Mouse (Mus musculus) left cerebral cortex, postnatal 4 days (tissue): ENCODE measurements at regions not wholly inside any gene's neighbourhood (a gene's known extent, or its start where the extent isn't known, plus 50 kb on each side); places are given as distances from the start of the nearest gene placed in this dataset.

ENCODE experiments used
- DNase-seq: peaks from one replicate; pipeline ENCODE4 v3.0.0-alpha.2; 2022
- intact Hi-C: fragments of 180-260 bp; cut with DNase I; formaldehyde crosslinking; loops from one replicate; pipeline ENCODE4 v1.15.1; 2025

DNA sequence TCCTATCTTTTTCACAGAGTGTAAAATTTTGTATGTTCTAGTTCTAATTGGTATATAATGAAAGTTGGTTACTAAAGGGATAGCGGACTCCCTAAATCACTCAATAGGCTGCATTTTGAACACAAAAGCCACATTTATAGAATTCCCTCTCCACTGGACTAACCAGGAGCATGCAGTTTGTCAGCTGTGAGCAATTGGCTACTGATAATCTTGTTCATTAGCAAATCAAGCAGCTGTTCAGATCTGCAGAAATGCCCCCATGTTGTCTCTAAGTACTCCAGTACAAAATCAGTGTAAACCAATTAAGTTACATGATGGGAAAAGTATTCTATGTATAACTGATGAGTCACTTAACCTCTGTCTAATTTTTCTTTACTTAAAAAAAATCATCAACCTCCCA lies 1051.7 kb upstream of the Nr2f1 start:
- intact Hi-C loops: loop anchor here (10.0 kb wide), 1 partner anchor 824 kb away; no protein-coding TSS in a partner anchor
- no peak for DNase-seq
